Mouse (Mus musculus): ENCODE results near the gene Hectd4.
A peak's percentile ranks its signal among the peaks of the same experiment; 100 is the strongest.

Hectd4 gene

DNA sequence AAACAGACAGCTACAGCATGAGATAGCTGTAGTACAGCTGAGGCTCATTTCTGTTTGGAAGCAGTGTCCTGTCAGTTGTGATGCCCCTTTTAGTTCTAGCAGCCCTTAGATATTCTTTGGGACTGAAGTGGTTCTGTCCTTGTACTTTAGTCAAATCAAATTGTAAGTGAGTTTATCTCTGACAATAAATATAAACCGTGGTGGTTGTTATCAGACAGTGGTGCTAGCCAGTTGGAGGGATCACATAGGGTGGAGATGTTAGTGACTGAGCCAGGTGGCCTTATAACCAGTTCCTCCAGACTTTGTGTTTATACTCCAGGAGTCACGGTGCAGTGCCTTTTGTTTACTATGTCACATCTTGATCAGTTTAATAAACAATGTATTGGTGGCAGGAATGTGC lies 13.7 kb downstream of the Hectd4 start:
- DNase-seq (ENCODE audit: low spot score in 2 of 2): peak in 1 of 2 experiments; percentile 36

DNA sequence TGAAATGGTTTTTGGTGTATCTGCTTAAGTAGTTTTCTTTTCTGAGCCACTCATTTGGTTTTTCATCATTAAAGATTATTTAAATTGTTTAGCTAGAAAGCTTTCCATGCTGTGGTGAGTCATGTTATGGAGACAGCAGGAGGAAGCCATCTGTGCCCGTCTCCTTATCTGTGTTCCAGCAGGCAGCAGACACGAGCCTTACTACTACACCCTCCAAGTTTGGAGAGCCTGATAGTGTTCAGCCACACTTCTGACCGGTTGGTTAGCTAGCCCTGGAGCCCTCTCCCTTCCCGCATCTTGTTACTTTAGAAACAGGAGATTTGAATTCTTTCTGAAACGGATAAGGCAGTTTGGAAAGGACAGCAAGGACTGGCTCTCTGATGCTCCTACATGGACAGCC lies 16.2 kb downstream of the Hectd4 start:
- DNase-seq (ENCODE audit: low spot score in 2 of 2): peak; percentile 64 to 82

DNA sequence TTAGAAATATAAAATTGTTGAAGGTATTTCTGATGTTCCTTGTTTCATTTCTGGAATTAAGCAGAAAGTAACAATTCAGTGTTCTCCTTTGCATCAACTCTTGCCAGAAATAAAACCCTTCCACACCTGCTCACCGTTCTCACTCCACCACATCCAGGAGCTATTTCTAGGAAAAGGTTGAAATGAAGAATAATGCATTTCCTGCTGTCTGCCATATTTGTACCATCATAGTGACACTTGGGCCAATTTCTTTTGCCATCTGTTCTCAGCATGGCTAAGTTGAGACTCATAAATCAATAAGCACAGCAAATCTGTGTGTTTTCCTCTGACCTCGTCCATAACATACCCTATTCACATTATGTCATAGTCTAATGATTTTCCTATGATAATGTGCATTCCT lies 18.2 kb downstream of the Hectd4 start:
- DNase-seq (ENCODE audit: low spot score in 2 of 2): no peak

GRCm38 (mm10) chr5:121239846-121240245 lies 19.8 kb downstream of the Hectd4 start:
- no peak for DNase-seq (ENCODE audit: low spot score in 2 of 2)

GRCm38 (mm10) chr5:121241182-121241581 lies 21.2 kb downstream of the Hectd4 start:
- DNase-seq (ENCODE audit: low spot score in 2 of 2): no peak

DNA sequence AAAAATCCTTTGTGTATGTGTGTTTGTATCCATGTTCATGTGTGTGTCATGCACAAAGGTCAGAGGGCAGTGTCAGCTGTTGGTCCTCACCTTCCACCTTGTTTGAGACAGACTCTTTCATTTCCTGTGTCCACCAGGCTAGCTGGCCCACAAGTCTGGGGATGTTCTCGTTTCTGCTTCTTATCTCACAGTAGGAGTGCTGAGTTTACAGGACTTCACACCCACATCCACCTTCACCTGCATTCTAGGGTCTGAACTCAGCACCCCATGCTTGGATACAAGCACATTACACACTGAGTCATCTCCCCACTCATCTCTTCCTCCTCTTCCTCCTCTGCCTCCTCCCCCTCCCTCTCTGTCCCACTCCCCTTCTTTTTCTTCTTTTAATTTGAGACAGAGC lies 22.2 kb downstream of the Hectd4 start:
- DNase-seq (ENCODE audit: low spot score in 2 of 2): no peak

DNA sequence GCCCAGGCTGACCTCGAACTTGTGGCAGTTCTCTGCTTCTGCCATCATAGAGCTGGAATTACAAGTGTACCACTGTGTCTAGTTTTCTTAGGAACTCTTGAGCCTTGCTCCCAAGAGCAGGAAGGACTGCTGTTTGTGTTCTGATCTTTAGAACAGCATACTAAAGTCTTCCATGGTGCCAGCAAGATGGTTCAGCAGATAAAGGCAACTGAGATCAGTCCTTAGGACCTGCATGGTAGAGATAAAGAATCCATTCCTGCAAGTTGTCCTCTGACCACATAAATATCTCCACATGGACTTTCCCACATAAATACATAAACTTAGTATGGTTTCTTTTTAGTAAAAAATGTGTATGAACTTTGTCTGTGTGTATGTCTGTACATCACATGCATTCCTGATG lies 22.7 kb downstream of the Hectd4 start:
- peak; percentile 40 to 58 for DNase-seq (ENCODE audit: low spot score in 2 of 2)

DNA sequence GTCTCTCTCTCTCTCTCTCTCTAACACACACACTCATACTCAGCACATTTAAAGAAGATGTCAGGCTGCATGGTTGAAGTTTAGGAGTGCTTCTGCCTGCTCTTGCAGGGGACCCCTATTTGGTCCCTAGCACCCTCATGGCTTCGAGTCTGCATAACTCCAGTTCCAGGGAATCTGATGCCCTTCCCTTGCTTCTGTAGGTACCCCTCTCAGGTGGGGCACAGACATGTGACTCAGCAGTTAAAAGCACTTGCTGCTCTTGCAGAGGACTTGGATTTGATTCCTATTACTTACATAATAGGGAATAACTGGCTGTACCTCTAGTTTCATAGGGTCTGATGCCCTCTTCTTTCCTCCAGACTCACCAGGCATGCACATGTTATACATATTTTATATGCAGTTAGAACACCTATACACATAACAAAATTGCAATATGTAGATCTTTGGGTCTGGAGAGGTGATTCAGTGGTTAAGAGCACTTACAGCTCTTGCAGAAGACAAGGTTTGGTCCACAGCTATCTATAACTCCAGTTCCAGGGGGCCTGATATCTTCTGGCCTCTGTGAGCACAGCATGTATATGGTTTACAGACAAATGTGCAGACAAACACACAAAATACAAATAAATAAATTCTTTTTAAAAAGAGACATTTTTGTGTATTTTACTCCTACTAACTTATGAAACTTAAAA lies 23.8 kb downstream of the Hectd4 start:
- no peak for DNase-seq (ENCODE audit: low spot score in 2 of 2)

GRCm38 (mm10) chr5:121244365-121244731 lies 24.3 kb downstream of the Hectd4 start:
- no peak for DNase-seq (ENCODE audit: low spot score in 2 of 2)

GRCm38 (mm10) chr5:121245201-121245600 lies 25.2 kb downstream of the Hectd4 start:
- no peak for DNase-seq (ENCODE audit: low spot score in 2 of 2)

DNA sequence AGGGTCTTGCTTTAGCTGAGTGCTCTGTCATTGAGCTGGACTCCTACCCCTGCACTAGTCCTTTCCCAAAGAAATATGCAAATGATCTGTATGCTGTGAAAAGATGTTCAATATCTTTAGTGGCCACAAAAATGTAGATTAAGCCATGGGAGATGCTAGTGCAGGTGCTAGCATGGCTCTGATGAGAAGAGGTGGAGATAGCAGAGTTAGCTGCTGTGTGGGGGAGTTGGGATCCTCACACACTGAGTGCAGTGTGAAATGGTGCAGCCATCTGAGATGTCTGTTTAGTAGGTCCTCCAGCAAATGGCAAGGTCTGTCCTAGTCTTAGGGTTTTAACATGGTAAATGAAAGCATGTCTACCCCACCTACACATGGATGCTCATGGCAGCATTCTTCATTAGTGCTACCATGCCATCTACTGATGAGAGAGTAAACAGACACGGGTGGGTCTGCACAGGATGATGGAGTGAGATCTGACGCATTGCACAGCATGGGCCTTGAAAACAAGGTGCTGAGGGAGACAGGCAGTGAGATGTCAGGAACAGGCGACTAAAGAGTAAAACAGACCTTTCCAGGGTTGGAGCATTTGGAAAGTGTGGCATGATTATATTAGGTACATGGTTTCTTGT lies 28.9 kb downstream of the Hectd4 start:
- DNase-seq (ENCODE audit: low spot score in 2 of 2): no peak

GRCm38 (mm10) chr5:121249693-121250092 lies 29.7 kb downstream of the Hectd4 start:
- DNase-seq (ENCODE audit: low spot score in 2 of 2): no peak

GRCm38 (mm10) chr5:121251813-121252212 lies 31.8 kb downstream of the Hectd4 start:
- DNase-seq (ENCODE audit: low spot score in 2 of 2): no peak

DNA sequence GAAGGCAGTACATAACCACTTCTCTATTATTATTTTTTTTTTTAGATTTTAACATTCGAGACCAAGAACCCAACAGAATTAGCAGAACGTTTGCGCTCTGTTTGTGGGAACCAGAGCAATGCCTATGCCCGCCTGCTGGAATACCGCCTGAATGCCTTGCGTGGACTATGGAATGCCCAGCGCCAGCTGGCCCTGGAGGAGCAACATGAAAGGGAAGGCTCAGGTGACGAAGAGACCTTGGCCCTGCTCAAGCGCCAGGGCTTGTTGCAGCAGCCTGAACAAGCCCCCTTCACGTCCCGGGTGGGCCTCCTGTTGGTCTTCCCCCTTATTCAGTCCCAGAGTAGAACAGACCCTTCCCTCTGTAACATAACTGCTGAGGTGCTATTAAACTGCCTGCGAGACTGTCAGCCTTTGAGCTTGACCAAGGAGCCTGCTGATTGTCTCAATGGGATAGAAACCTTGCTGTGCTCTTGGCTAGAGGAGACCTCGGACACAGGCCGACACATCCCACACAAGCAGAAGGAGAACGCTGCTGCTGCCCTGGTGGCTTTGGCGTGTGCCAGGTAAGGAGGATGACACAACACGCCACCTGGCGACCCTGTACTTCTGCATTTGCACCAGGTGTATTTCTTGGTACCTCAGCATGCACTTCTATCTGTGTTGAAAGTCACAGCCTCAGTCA lies 33.9 kb downstream of the Hectd4 start:
- DNase-seq (ENCODE audit: low spot score in 2 of 2): no peak

DNA sequence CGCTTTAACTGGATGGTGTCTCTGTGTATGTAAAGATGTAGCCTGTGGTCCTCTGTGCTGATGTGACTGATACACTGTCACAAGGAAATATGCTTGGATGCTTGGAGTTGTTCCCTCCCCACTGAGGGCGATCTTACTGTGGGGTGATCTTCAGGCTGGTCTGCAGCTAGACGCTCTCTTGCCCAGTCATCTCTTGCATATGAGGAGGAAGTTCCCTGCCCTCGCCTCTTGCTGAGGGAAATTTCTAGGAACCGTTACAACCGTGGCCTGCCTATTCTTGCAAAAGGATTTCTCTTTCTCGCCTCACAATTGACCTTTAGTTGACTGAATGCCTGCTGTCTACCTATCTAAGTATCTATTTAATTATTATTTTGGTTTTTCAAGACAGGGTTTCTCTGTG lies 35.0 kb downstream of the Hectd4 start:
- DNase-seq (ENCODE audit: low spot score in 2 of 2): no peak

- no peak for DNase-seq (ENCODE audit: low spot score in 2 of 2)
These were observed 41.8 kb downstream of the Hectd4 start for GRCm38 (mm10) chr5:121261806-121262205.

- DNase-seq (ENCODE audit: low spot score in 2 of 2): no peak
These were observed 42.4 kb downstream of the Hectd4 start for GRCm38 (mm10) chr5:121262415-121262814.

GRCm38 (mm10) chr5:121264593-121264992 lies 44.6 kb downstream of the Hectd4 start:
- DNase-seq (ENCODE audit: low spot score in 2 of 2): no peak

GRCm38 (mm10) chr5:121266741-121267382 lies 46.8 kb downstream of the Hectd4 start:
- peak; percentile 43 to 75 for DNase-seq (ENCODE audit: low spot score in 2 of 2)

DNA sequence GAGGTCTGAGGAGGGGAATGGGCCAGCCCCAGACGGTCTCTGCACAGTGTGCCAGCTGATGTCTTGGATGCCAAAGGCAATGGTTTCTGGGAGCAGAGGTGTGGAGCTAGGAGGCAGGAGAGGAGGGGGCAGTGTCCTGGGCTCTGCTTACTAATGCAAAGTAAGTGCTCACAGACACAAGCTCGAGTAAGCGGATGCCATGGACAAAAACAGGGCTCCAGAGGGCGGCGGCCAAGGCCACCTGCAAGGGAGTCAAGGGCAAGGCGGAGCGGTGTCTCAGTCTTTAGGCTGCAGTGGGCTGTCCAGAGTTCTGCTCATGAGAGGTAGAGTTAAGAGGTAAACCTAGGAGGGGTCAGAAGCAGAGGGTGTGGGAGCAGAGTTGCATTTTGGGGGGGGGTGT lies 51.0 kb downstream of the Hectd4 start:
- DNase-seq (ENCODE audit: low spot score in 2 of 2): no peak

- no peak for DNase-seq (ENCODE audit: low spot score in 2 of 2)
These were observed 56.8 kb downstream of the Hectd4 start for GRCm38 (mm10) chr5:121276808-121277207.

DNA sequence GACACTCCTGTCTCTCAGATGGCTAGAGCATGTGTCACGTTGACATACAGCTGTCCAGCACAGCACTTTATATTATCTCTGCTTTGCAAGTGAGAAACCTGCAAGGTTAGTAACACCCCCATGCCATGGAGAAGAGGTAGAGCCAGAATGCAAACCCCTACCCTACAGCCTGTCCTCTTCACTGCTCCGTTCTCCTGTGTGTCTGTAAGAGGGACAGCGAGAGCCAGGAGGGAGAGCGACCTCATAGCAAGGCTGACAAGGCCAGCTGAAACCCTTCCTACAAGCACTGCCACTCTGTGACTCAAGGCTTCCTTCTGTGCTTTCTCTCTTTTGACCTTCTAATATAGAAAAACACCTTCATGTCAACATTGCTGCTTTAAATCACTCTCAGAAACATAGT lies 60.4 kb downstream of the Hectd4 start:
- DNase-seq (ENCODE audit: low spot score in 2 of 2): no peak

- DNase-seq (ENCODE audit: low spot score in 2 of 2): no peak
These were observed 63.0 kb downstream of the Hectd4 start for GRCm38 (mm10) chr5:121283051-121283450.
